Mouse (Mus musculus) thymus, adult 2 months (tissue): ENCODE measurements around the gene Abtb2.

Experiments used
- CTCF ChIP-seq: fragments of 200-500 bp; IDR thresholded peaks from 2 replicates; pipeline ENCODE4 v1.5.1; 2012; ENCODE audit warnings: mild to moderate bottlenecking, control low read depth, low read length, moderate library complexity, borderline replicate concordance; ENCODE audit not compliant: control insufficient read depth, poor library complexity, insufficient read depth; ENCODE audit errors: extremely low read depth
- POLR2A ChIP-seq: fragments of 200-500 bp; IDR thresholded peaks from 2 replicates; pipeline ENCODE4 v1.6.1; 2012; ENCODE audit warnings: mild to moderate bottlenecking, low read length, control low read depth, moderate library complexity; ENCODE audit not compliant: control insufficient read depth, poor library complexity, insufficient read depth; ENCODE audit errors: extremely low read depth

DNA sequence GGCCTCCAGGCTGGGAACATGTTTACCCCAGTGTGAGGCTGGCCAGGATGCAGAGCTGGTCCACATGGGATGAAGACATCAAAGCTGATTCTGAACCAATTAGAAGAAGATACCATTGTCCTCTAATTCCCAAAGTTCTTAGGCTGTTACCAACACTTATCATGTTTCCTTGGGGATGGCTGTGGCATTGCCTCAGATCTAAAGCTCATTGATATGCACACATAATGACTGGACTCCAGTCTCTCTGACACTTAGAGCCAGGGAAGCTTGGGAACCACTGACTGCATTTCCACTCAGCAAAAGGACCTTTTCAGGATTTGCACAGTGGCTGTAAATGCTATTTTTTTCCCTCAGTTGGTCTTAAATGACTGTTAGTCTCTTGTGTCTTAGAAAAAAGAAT lies 52.3 kb downstream of the Abtb2 start:
- no peak for TF ChIP-seq CTCF
- TF ChIP-seq POLR2A, result no peak
